Mouse (Mus musculus) liver, embryonic 14.5 days (tissue): ENCODE results near the gene Dhrs11.

Source experiments
- CTCF ChIP-seq: IDR thresholded peaks from 2 replicates; pipeline ENCODE4 v1.5.1; 2016; ENCODE audit warnings: antibody characterized with exemption, low read depth, control low read depth
- EP300 ChIP-seq: IDR thresholded peaks from 2 replicates; pipeline ENCODE4 v1.6.1; 2016; ENCODE audit warnings: antibody characterized with exemption, low read depth

DNA sequence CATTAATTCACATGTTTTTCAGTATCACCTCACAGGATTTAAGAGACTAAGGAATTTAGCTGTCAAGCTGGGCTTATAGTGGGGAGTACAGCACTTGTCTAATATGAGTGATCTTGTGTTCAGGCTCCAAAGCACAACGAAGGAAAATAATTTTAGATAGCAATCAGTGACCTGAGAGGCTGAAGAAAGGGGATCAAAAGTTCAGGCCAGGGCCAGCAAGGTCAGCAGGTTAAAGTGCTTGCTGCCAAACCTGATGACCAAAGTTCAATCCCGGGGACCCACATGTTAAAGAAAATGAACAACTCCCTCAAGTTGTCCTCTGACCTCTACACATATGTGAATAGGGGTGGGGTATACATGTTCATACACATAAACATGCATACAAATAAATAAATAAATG, 36.5 kb upstream of the Dhrs11 start:
- TF ChIP-seq CTCF (no peak), EP300 (no peak)
